Comparison of ENCODE assay signal across 9 mouse cellular contexts in genomic region chr7:141216894-141217293, GRCm38 (mm10). TPM values are rescaled to one million over a fixed set of nuclear protein-coding genes. Genes with fewer than 3 reads are reported as not detected.
A peak's percentile ranks its signal among the peaks of the same experiment; 100 is the strongest.
DNase-seq lines count a peak whose midpoint lies in the region; ATAC-seq lines count a peak whose summit lies in the region.
"Had no signal": no experiment of that assay in that cellular context is flagged by ENCODE, and none has a peak within 500 bp of the region (broad histone marks: within the 10 kb centered on the region; RNA-seq: fewer than 3 reads in every experiment).

No protein-coding gene starts in this region.

- ATAC-seq in midbrain, embryonic 15.5 days (replicated peaks), result no peak
- ATAC-seq in liver, embryonic 11.5 days (replicated peaks; ENCODE audit: low FRiP score), result no peak
- no peak for ATAC-seq in stomach, embryonic 16.5 days (ENCODE audit: insufficient read depth, low FRiP score)

- H3K36me3 ChIP-seq in heart, embryonic 10.5 days, result peaks cover 24% of the 10 kb centered on the region
- peaks cover 37% of the 10 kb centered on the region for H3K36me3 ChIP-seq in midbrain, embryonic 10.5 days
- H3K36me3 ChIP-seq in midbrain, embryonic 15.5 days (replicated peaks), result no peaks in the 10 kb centered on the region
- H3K36me3 ChIP-seq in liver, embryonic 11.5 days (ENCODE audit: control insufficient read depth, insufficient read depth, low read length), result peaks cover 11% of the 10 kb centered on the region; the same call in 1 of the 2 replicates
- no peaks in the 10 kb centered on the region for H3K36me3 ChIP-seq in stomach, embryonic 16.5 days (ENCODE audit: control insufficient read depth, insufficient read depth, low read length)

- H3K4me1 ChIP-seq in heart, embryonic 10.5 days, result peaks cover 61% of the 10 kb centered on the region
- H3K4me1 ChIP-seq in midbrain, embryonic 10.5 days, result peaks cover 77% of the 10 kb centered on the region
- H3K4me1 ChIP-seq in midbrain, embryonic 15.5 days, result peaks cover 29% of the 10 kb centered on the region
- H3K4me1 ChIP-seq in liver, embryonic 11.5 days (replicated peaks; ENCODE audit: control insufficient read depth, insufficient read depth, low read length), result peaks cover 50% of the 10 kb centered on the region
- peaks cover 59% of the 10 kb centered on the region for H3K4me1 ChIP-seq in stomach, embryonic 16.5 days (ENCODE audit: control insufficient read depth, insufficient read depth, low read length)

- no peaks in the 10 kb centered on the region for H3K9me3 ChIP-seq in heart, embryonic 10.5 days
- no peaks in the 10 kb centered on the region for H3K9me3 ChIP-seq in midbrain, embryonic 10.5 days (replicated peaks)
- no peaks in the 10 kb centered on the region for H3K9me3 ChIP-seq in midbrain, embryonic 15.5 days
- no peaks in the 10 kb centered on the region for H3K9me3 ChIP-seq in liver, embryonic 11.5 days (ENCODE audit: control insufficient read depth, low read length)
- no peaks in the 10 kb centered on the region for H3K9me3 ChIP-seq in stomach, embryonic 16.5 days (replicated peaks; ENCODE audit: control insufficient read depth, low read length)

- no peak for DNase-seq in heart, embryonic 10.5 days (ENCODE audit: low spot score)
- no peak for DNase-seq in heart, postnatal 25 days (ENCODE audit: low spot score)
- DNase-seq in midbrain, embryonic 10.5 days (ENCODE audit: low spot score), result no peak
- no peak for DNase-seq in liver, embryonic 11.5 days (ENCODE audit: low spot score)
- no peak for DNase-seq in cerebellum, postnatal 14 days
- no peak for DNase-seq in adrenal gland, postnatal 14 days
- DNase-seq: layer of hippocampus, adult 9-11 months had no signal

- 85% methylated on average over 11 of the region's 11 CpGs for WGBS in heart, embryonic 10.5 days
- WGBS in midbrain, embryonic 10.5 days, result 91% methylated on average over 11 of the region's 11 CpGs
- 93% methylated on average over 11 of the region's 11 CpGs for WGBS in midbrain, embryonic 15.5 days
- 83% methylated on average over 11 of the region's 11 CpGs for WGBS in liver, embryonic 11.5 days
- WGBS in stomach, embryonic 16.5 days, result 72% methylated on average over 11 of the region's 11 CpGs

- intact Hi-C loops in heart, postnatal 25 days (cut with DNase I), result no loop called here

- H3K9ac ChIP-seq in midbrain, embryonic 15.5 days, result no peak overlapping the region
- peak overlapping the region; percentile 67 for H3K9ac ChIP-seq in liver, embryonic 11.5 days (ENCODE audit: low read depth, low read length)
- H3K9ac ChIP-seq in stomach, embryonic 16.5 days (ENCODE audit: low read length), result peak overlapping the region; percentile 84

- peak overlapping the region; percentile 80 for H3K27ac ChIP-seq in heart, embryonic 10.5 days
- H3K27ac ChIP-seq in midbrain, embryonic 10.5 days (replicated peaks), result peak overlapping the region; percentile 97
- H3K27ac ChIP-seq in midbrain, embryonic 15.5 days, result no peak overlapping the region
- no peak overlapping the region for H3K27ac ChIP-seq in liver, embryonic 11.5 days (ENCODE audit: low read depth, low read length)
- H3K27ac ChIP-seq in stomach, embryonic 16.5 days (ENCODE audit: low read length), result peak overlapping the region; percentile 96

- H3K4me3 ChIP-seq in heart, embryonic 10.5 days, result peak overlapping the region; percentile 75
- H3K4me3 ChIP-seq in midbrain, embryonic 10.5 days, result peak overlapping the region; percentile 81
- H3K4me3 ChIP-seq in midbrain, embryonic 15.5 days, result no peak overlapping the region
- H3K4me3 ChIP-seq in liver, embryonic 11.5 days (ENCODE audit: low read depth, low read length), result peak overlapping the region; percentile 64
- H3K4me3 ChIP-seq in stomach, embryonic 16.5 days (replicated peaks; ENCODE audit: low read length), result peak overlapping the region; percentile 68

- H3K27me3 ChIP-seq in heart, embryonic 10.5 days (ENCODE audit: insufficient read depth, poor library complexity, severe bottlenecking), result 0 out of 2 replicates have a peak, but pooled peaks cover 3% of the 10 kb centered on the region
- H3K27me3 ChIP-seq in midbrain, embryonic 10.5 days (ENCODE audit: low read depth, poor library complexity, severe bottlenecking), result no peaks in the 10 kb centered on the region
- no peaks in the 10 kb centered on the region for H3K27me3 ChIP-seq in midbrain, embryonic 15.5 days (replicated peaks)
- H3K27me3 ChIP-seq in liver, embryonic 11.5 days (replicated peaks; ENCODE audit: control insufficient read depth, insufficient read depth, low read length), result no peaks in the 10 kb centered on the region
- no peaks in the 10 kb centered on the region for H3K27me3 ChIP-seq in stomach, embryonic 16.5 days (ENCODE audit: control insufficient read depth, insufficient read depth, low read length)

- no peak overlapping the region for H3K4me2 ChIP-seq in midbrain, embryonic 15.5 days
- H3K4me2 ChIP-seq in liver, embryonic 11.5 days, result peak overlapping the region; percentile 78
- peak overlapping the region; percentile 85 for H3K4me2 ChIP-seq in stomach, embryonic 16.5 days (ENCODE audit: low read depth, low read length)

RNA-seq across cellular contexts. Expression of gene Rassf7, which starts 1.2 kb away (rescaled TPM):
- polyA plus RNA-seq in heart, embryonic 10.5 days (2016; fragmentation: Nextera tagmentation; extraction: Ambion mirVana), result 22.6 and 41.4 TPM in 2 replicates
- total RNA-seq in heart, postnatal 25 days (2021), result under 1 TPM; 0.62 to 0.64 TPM
- 55.6 and 57.2 TPM in 2 replicates for polyA plus RNA-seq in midbrain, embryonic 10.5 days (2016; fragmentation: Nextera tagmentation; extraction: Ambion mirVana)
- polyA plus RNA-seq in midbrain, embryonic 15.5 days (2015; fragmentation: Nextera tagmentation; extraction: Ambion mirVana), result 24.0 and 26.3 TPM in 2 replicates
- polyA plus RNA-seq in liver, embryonic 11.5 days (2014; fragmentation: Nextera tagmentation; extraction: Ambion mirVana), result 35.1 TPM in 2 replicates
- polyA plus RNA-seq in stomach, embryonic 16.5 days (2015; fragmentation: Nextera tagmentation; extraction: Ambion mirVana), result 82.3 and 104 TPM in 2 replicates
- total RNA-seq in adrenal gland, postnatal 14 days (2021), result 4.9 and 5.2 TPM in 2 replicates

RNA-seq across cellular contexts. Expression of gene Lmntd2, which starts 3.0 kb away (rescaled TPM):
- polyA plus RNA-seq in heart, embryonic 10.5 days (2016; fragmentation: Nextera tagmentation; extraction: Ambion mirVana), result 1.4 and 2.1 TPM in 2 replicates
- not detected for total RNA-seq in heart, postnatal 25 days (2021)
- polyA plus RNA-seq in midbrain, embryonic 10.5 days (2016; fragmentation: Nextera tagmentation; extraction: Ambion mirVana), result 3.8 and 5.1 TPM in 2 replicates
- polyA plus RNA-seq in midbrain, embryonic 15.5 days (2015; fragmentation: Nextera tagmentation; extraction: Ambion mirVana), result 0.87 and 1.4 TPM in 2 replicates
- 1.8 and 2.6 TPM in 2 replicates for polyA plus RNA-seq in liver, embryonic 11.5 days (2014; fragmentation: Nextera tagmentation; extraction: Ambion mirVana)
- polyA plus RNA-seq in stomach, embryonic 16.5 days (2015; fragmentation: Nextera tagmentation; extraction: Ambion mirVana), result 4.8 and 6.3 TPM in 2 replicates
- total RNA-seq in adrenal gland, postnatal 14 days (2021), result 0.26 and 0.34 TPM in 2 replicates

RNA-seq across cellular contexts. Expression of gene Phrf1, which starts 11.7 kb away (rescaled TPM):
- polyA plus RNA-seq in heart, embryonic 10.5 days (2016; fragmentation: Nextera tagmentation; extraction: Ambion mirVana), result 73.5 and 84.7 TPM in 2 replicates
- total RNA-seq in heart, postnatal 25 days (2021), result 10 to 100 TPM; 29.8 to 31.6 TPM
- polyA plus RNA-seq in midbrain, embryonic 10.5 days (2016; fragmentation: Nextera tagmentation; extraction: Ambion mirVana), result 114 and 125 TPM in 2 replicates
- 77.3 and 85.7 TPM in 2 replicates for polyA plus RNA-seq in midbrain, embryonic 15.5 days (2015; fragmentation: Nextera tagmentation; extraction: Ambion mirVana)
- polyA plus RNA-seq in liver, embryonic 11.5 days (2014; fragmentation: Nextera tagmentation; extraction: Ambion mirVana), result 70.9 and 81.0 TPM in 2 replicates
- 57.6 and 67.7 TPM in 2 replicates for polyA plus RNA-seq in stomach, embryonic 16.5 days (2015; fragmentation: Nextera tagmentation; extraction: Ambion mirVana)
- total RNA-seq in adrenal gland, postnatal 14 days (2021), result 78.2 and 80.2 TPM in 2 replicates

RNA-seq across cellular contexts. Expression of gene Lrrc56, which starts 22.9 kb away (rescaled TPM):
- polyA plus RNA-seq in heart, embryonic 10.5 days (2016; fragmentation: Nextera tagmentation; extraction: Ambion mirVana), result 3.3 and 6.7 TPM in 2 replicates
- total RNA-seq in heart, postnatal 25 days (2021), result 1 to 10 TPM; 3.2 to 4.7 TPM
- polyA plus RNA-seq in midbrain, embryonic 10.5 days (2016; fragmentation: Nextera tagmentation; extraction: Ambion mirVana), result 14.4 and 14.6 TPM in 2 replicates
- polyA plus RNA-seq in midbrain, embryonic 15.5 days (2015; fragmentation: Nextera tagmentation; extraction: Ambion mirVana), result 12.8 and 13.8 TPM in 2 replicates
- 20.8 and 20.9 TPM in 2 replicates for polyA plus RNA-seq in liver, embryonic 11.5 days (2014; fragmentation: Nextera tagmentation; extraction: Ambion mirVana)
- polyA plus RNA-seq in stomach, embryonic 16.5 days (2015; fragmentation: Nextera tagmentation; extraction: Ambion mirVana), result 7.1 TPM in 2 replicates
- 7.6 and 9.6 TPM in 2 replicates for total RNA-seq in adrenal gland, postnatal 14 days (2021)

RNA-seq across cellular contexts. Expression of gene Hras, which starts 23.1 kb away (rescaled TPM):
- 89.6 and 92.6 TPM in 2 replicates for polyA plus RNA-seq in heart, embryonic 10.5 days (2016; fragmentation: Nextera tagmentation; extraction: Ambion mirVana)
- total RNA-seq in heart, postnatal 25 days (2021), result 100 to 1,000 TPM; 106 to 112 TPM
- 84.2 and 87.5 TPM in 2 replicates for polyA plus RNA-seq in midbrain, embryonic 10.5 days (2016; fragmentation: Nextera tagmentation; extraction: Ambion mirVana)
- 181 and 195 TPM in 2 replicates for polyA plus RNA-seq in midbrain, embryonic 15.5 days (2015; fragmentation: Nextera tagmentation; extraction: Ambion mirVana)
- 112 and 118 TPM in 2 replicates for polyA plus RNA-seq in liver, embryonic 11.5 days (2014; fragmentation: Nextera tagmentation; extraction: Ambion mirVana)
- 45.1 and 48.0 TPM in 2 replicates for polyA plus RNA-seq in stomach, embryonic 16.5 days (2015; fragmentation: Nextera tagmentation; extraction: Ambion mirVana)
- total RNA-seq in adrenal gland, postnatal 14 days (2021), result 81.7 and 83.6 TPM in 2 replicates

Comparison
In these comparisons a context has a peak if more than half of its experiments do, and no peak if none do; other contexts are left out.
1. H3K27ac ChIP-seq: peak in heart, embryonic 10.5 days (single experiment), midbrain, embryonic 10.5 days (single experiment) and stomach, embryonic 16.5 days (single experiment); none in midbrain, embryonic 15.5 days (single experiment) and liver, embryonic 11.5 days (single experiment).